Mouse (Mus musculus): ENCODE data around the gene Gm13889.

The Gm13889 gene

GRCm38 (mm10) chr2:93958216-93958615 lies 1.2 kb upstream of the Gm13889 start:
- no peak for DNase-seq (ENCODE audit: low read depth, low spot score)

- DNase-seq (ENCODE audit: low read depth, low spot score): no peak
These were observed 779 bp upstream of the Gm13889 start for GRCm38 (mm10) chr2:93957785-93958175.

GRCm38 (mm10) chr2:93956331-93956801 lies 635 bp downstream of the Gm13889 start:
- peak; percentile 74 for DNase-seq (ENCODE audit: low read depth, low spot score)

GRCm38 (mm10) chr2:93955886-93956285 lies 1.1 kb downstream of the Gm13889 start:
- DNase-seq (ENCODE audit: low read depth, low spot score): no peak

- DNase-seq (ENCODE audit: low read depth, low spot score): peak; percentile 74
These were observed 2.0 kb downstream of the Gm13889 start for GRCm38 (mm10) chr2:93954781-93955578.

- no peak for DNase-seq (ENCODE audit: low read depth, low spot score)
These were observed 3.3 kb downstream of the Gm13889 start for GRCm38 (mm10) chr2:93953726-93954125.

GRCm38 (mm10) chr2:93946976-93947375 lies 10.0 kb downstream of the Gm13889 start:
- no peak for DNase-seq (ENCODE audit: low read depth, low spot score)

GRCm38 (mm10) chr2:93944855-93945254 lies 12.1 kb downstream of the Gm13889 start:
- no peak for DNase-seq (ENCODE audit: low read depth, low spot score)

GRCm38 (mm10) chr2:93944099-93944498 lies 12.9 kb downstream of the Gm13889 start:
- peak; percentile 88 for DNase-seq (ENCODE audit: low read depth, low spot score)

GRCm38 (mm10) chr2:93941670-93942069 lies 15.3 kb downstream of the Gm13889 start:
- no peak for DNase-seq (ENCODE audit: low read depth, low spot score)

- DNase-seq (ENCODE audit: low read depth, low spot score): no peak
These were observed 18.5 kb downstream of the Gm13889 start for GRCm38 (mm10) chr2:93938534-93938933.

- no peak for DNase-seq (ENCODE audit: low read depth, low spot score)
These were observed 28.1 kb downstream of the Gm13889 start for GRCm38 (mm10) chr2:93928866-93929265.

- DNase-seq (ENCODE audit: low read depth, low spot score): peak; percentile 97
These were observed 29.1 kb downstream of the Gm13889 start for GRCm38 (mm10) chr2:93927701-93928437.

- DNase-seq (ENCODE audit: low read depth, low spot score): peak; percentile 53
These were observed 30.9 kb downstream of the Gm13889 start for GRCm38 (mm10) chr2:93926141-93926540.

GRCm38 (mm10) chr2:93919093-93919492 lies 37.9 kb downstream of the Gm13889 start:
- DNase-seq (ENCODE audit: low read depth, low spot score): no peak

- DNase-seq (ENCODE audit: low read depth, low spot score): no peak
These were observed 43.4 kb downstream of the Gm13889 start for GRCm38 (mm10) chr2:93913552-93913951.

- DNase-seq (ENCODE audit: low read depth, low spot score): no peak
These were observed 45.1 kb downstream of the Gm13889 start for GRCm38 (mm10) chr2:93911942-93912341.

GRCm38 (mm10) chr2:93909716-93910115 lies 47.3 kb downstream of the Gm13889 start:
- no peak for DNase-seq (ENCODE audit: low read depth, low spot score)

- DNase-seq (ENCODE audit: low read depth, low spot score): no peak
These were observed 49.3 kb downstream of the Gm13889 start for GRCm38 (mm10) chr2:93907519-93908294.

- DNase-seq (ENCODE audit: low read depth, low spot score): no peak
These were observed 50.7 kb downstream of the Gm13889 start for GRCm38 (mm10) chr2:93906316-93906715.

All from ZHBTc4 (cell line).